ENCODE assay signal across 11 mouse cellular contexts in genomic region chr12:24723434-24723833, GRCm38 (mm10). TPM values are rescaled to one million over a fixed set of nuclear protein-coding genes. Genes with fewer than 3 reads are reported as not detected.
A peak's percentile ranks its signal among the peaks of the same experiment; 100 is the strongest.
DNase-seq lines count a peak whose midpoint lies in the region; ATAC-seq lines count a peak whose summit lies in the region.
"Had no signal": no experiment of that assay in that cellular context is flagged by ENCODE, and none has a peak within 500 bp of the region (broad histone marks: within the 10 kb centered on the region; RNA-seq: fewer than 3 reads in every experiment).

No protein-coding gene starts in this region.

- 48% methylated on average over 2 of the region's 2 CpGs for WGBS in heart, embryonic 13.5 days
- 22% methylated on average over 2 of the region's 2 CpGs for WGBS in embryonic facial prominence, embryonic 14.5 days
- 30% methylated on average over 2 of the region's 2 CpGs for WGBS in stomach, embryonic 14.5 days

- no peak overlapping the region for H3K9ac ChIP-seq in heart, embryonic 13.5 days
- H3K9ac ChIP-seq in embryonic facial prominence, embryonic 14.5 days (ENCODE audit: low read depth, low read length): no peak overlapping the region
- no peak overlapping the region for H3K9ac ChIP-seq in stomach, embryonic 14.5 days (replicated peaks; ENCODE audit: low read depth, low read length)
- H3K9ac ChIP-seq: liver, embryonic 14.5 days had no signal

- no peak for ATAC-seq in heart, embryonic 13.5 days (ENCODE audit: extremely low read depth, insufficient number of reproducible peaks, low FRiP score, low TSS enrichment)
- ATAC-seq in embryonic facial prominence, embryonic 14.5 days (ENCODE audit: low read depth): peak; percentile 41; the same call in 1 of the 2 replicates
- no peak for ATAC-seq in stomach, embryonic 14.5 days (ENCODE audit: insufficient number of reproducible peaks, insufficient read depth, low FRiP score, low read depth)

- H3K9me3 ChIP-seq in heart, embryonic 13.5 days: 0 out of 2 replicates have a peak, but pooled peaks cover 6% of the 10 kb centered on the region
- H3K9me3 ChIP-seq in embryonic facial prominence, embryonic 14.5 days (ENCODE audit: control insufficient read depth, low read length): peaks cover 4% of the 10 kb centered on the region; the same call in 1 of the 2 replicates
- H3K9me3 ChIP-seq in stomach, embryonic 14.5 days (ENCODE audit: control insufficient read depth, low read depth, low read length): peaks cover 5% of the 10 kb centered on the region; the same call in 1 of the 2 replicates

- H3K4me3 ChIP-seq in heart, embryonic 13.5 days: no peak overlapping the region
- H3K4me3 ChIP-seq in embryonic facial prominence, embryonic 14.5 days (ENCODE audit: low read depth, low read length): no peak overlapping the region
- H3K4me3 ChIP-seq in stomach, embryonic 14.5 days (ENCODE audit: low read depth, low read length): no peak overlapping the region

- H3K27me3 ChIP-seq in heart, embryonic 13.5 days (replicated peaks): no peaks in the 10 kb centered on the region
- no peaks in the 10 kb centered on the region for H3K27me3 ChIP-seq in embryonic facial prominence, embryonic 14.5 days (replicated peaks; ENCODE audit: control insufficient read depth, insufficient read depth, low read length)
- no peaks in the 10 kb centered on the region for H3K27me3 ChIP-seq in stomach, embryonic 14.5 days (ENCODE audit: control insufficient read depth, insufficient read depth, low read length)

- peak overlapping the region; percentile 75 for H3K27ac ChIP-seq in heart, embryonic 13.5 days (replicated peaks)
- H3K27ac ChIP-seq in embryonic facial prominence, embryonic 14.5 days (replicated peaks; ENCODE audit: low read depth, low read length): peak overlapping the region; percentile 72
- peak overlapping the region; percentile 52; the same call in 1 of the 2 replicates for H3K27ac ChIP-seq in stomach, embryonic 14.5 days (ENCODE audit: low read length)
- H3K27ac ChIP-seq: liver, embryonic 14.5 days had no signal

- DNase-seq in heart, postnatal 4 days: no peak
- peak; percentile 38 for DNase-seq in kidney, postnatal 14 days
- DNase-seq in kidney, adult 18-20 months: no peak
- DNase-seq in embryonic facial prominence, embryonic 14.5 days (ENCODE audit: low spot score): peak; percentile 53
- DNase-seq in adrenal gland, postnatal 25 days: no peak
- no peak for DNase-seq in gastrocnemius, postnatal 10 days
- DNase-seq: cerebellum, adult 2 months had no signal

- H3K4me1 ChIP-seq in heart, embryonic 13.5 days: peaks cover 18% of the 10 kb centered on the region
- H3K4me1 ChIP-seq in embryonic facial prominence, embryonic 14.5 days (ENCODE audit: control insufficient read depth, insufficient read depth, low read length): peaks cover 10% of the 10 kb centered on the region
- H3K4me1 ChIP-seq in stomach, embryonic 14.5 days (ENCODE audit: control insufficient read depth, insufficient read depth, low read length): peaks cover 13% of the 10 kb centered on the region; the same call in 1 of the 2 replicates

- no peaks in the 10 kb centered on the region for H3K36me3 ChIP-seq in heart, embryonic 13.5 days
- no peaks in the 10 kb centered on the region for H3K36me3 ChIP-seq in embryonic facial prominence, embryonic 14.5 days (ENCODE audit: control insufficient read depth, insufficient read depth, low read length)
- H3K36me3 ChIP-seq in stomach, embryonic 14.5 days (ENCODE audit: control insufficient read depth, insufficient read depth, low read length): no peaks in the 10 kb centered on the region

- H3K4me2 ChIP-seq in heart, embryonic 13.5 days: 0 out of 2 replicates have a peak overlapping the region, but pooled peaks have one; percentile 48
- H3K4me2 ChIP-seq in embryonic facial prominence, embryonic 14.5 days (ENCODE audit: low read depth, low read length): no peak overlapping the region
- H3K4me2 ChIP-seq in stomach, embryonic 14.5 days (replicated peaks; ENCODE audit: low read depth, low read length): no peak overlapping the region

RNA-seq across cellular contexts. Expression of gene Rrm2, which starts 15.4 kb away (rescaled TPM):
- 248 and 263 TPM in 2 replicates for polyA plus RNA-seq in heart, embryonic 13.5 days (2015; fragmentation: Nextera tagmentation; extraction: Ambion mirVana)
- 100 to 1,000 TPM; 166 to 174 TPM for total RNA-seq in heart, postnatal 4 days (2021)
- 120 and 138 TPM in 2 replicates for polyA plus RNA-seq in embryonic facial prominence, embryonic 14.5 days (2014; fragmentation: Nextera tagmentation; extraction: Ambion mirVana)
- 131 and 132 TPM in 2 replicates for polyA plus RNA-seq in stomach, embryonic 14.5 days (2014; fragmentation: Nextera tagmentation; extraction: Ambion mirVana)
- 26.7 and 30.0 TPM in 2 replicates for total RNA-seq in adrenal gland, postnatal 25 days (2021)
- total RNA-seq in gastrocnemius, postnatal 10 days (2021): 10 to 100 TPM; 13.5 to 21.2 TPM

RNA-seq across cellular contexts. Expression of gene Cys1, which starts 41.8 kb away (rescaled TPM):
- polyA plus RNA-seq in heart, embryonic 13.5 days (2015; fragmentation: Nextera tagmentation; extraction: Ambion mirVana): 0.56 and 1.2 TPM in 2 replicates
- total RNA-seq in heart, postnatal 4 days (2021): 1 to 10 TPM; 2.8 to 3.4 TPM
- polyA plus RNA-seq in embryonic facial prominence, embryonic 14.5 days (2014; fragmentation: Nextera tagmentation; extraction: Ambion mirVana): 6.1 and 7.1 TPM in 2 replicates
- polyA plus RNA-seq in stomach, embryonic 14.5 days (2014; fragmentation: Nextera tagmentation; extraction: Ambion mirVana): 2.6 and 3.4 TPM in 2 replicates
- total RNA-seq in adrenal gland, postnatal 25 days (2021): 2.5 and 5.0 TPM in 2 replicates
- 1 to 10 TPM; 7.4 to 8.3 TPM for total RNA-seq in gastrocnemius, postnatal 10 days (2021)
- total RNA-seq: megakaryocyte, adult 5-6 weeks had no signal

Comparison
In these comparisons a context has a peak if more than half of its experiments do, and no peak if none do; other contexts are left out.
1. DNase-seq: peak in kidney, postnatal 14 days (single experiment) and embryonic facial prominence, embryonic 14.5 days (single experiment); none in heart, postnatal 4 days (single experiment), kidney, adult 18-20 months (single experiment), adrenal gland, postnatal 25 days (single experiment) and gastrocnemius, postnatal 10 days (single experiment).
2. Peak in every context shown above with its lines, with median percentiles within 50 percentile points of each other: H3K27ac ChIP-seq.